Mouse (Mus musculus): ENCODE measurements around the gene Tmem263. TPM values are rescaled to one million over a fixed set of nuclear protein-coding genes. Genes with fewer than 3 reads are reported as not detected.

Tmem263 gene
- polyA plus RNA-seq, 1 experiment from 2014 or later, result 48.9 TPM

DNA sequence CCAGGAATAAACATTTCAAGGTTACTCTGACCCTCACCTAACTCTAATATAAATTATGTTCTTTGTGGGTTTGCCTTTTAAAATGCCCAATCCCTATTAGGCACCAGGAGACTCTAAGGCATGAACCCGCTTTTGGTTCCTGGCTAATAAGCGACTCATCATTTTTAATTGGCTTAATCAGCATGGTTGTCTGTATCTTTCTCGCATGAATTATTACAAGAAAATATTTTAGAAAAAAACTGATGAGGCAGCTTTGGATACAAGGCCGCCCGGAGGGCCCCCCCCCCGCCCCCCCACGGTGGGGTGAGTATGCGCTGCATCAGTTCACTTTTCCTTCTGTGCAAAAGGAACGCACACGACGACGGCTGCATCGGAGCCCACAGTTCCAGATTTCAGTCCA lies 62.4 kb downstream of the Tmem263 start:
- Histone ChIP-seq H3K4me2 (ENCODE audit: low read depth, low read length) (no peak overlapping the region), H3K27ac (ENCODE audit: low read length) (no peak overlapping the region), H3K27me3 (replicated peaks; ENCODE audit: control insufficient read depth, insufficient read depth, low read length) (no peaks in the 10 kb centered on the region), H3K4me3 (ENCODE audit: low read length) (no peak overlapping the region), H3K4me1 (ENCODE audit: control insufficient read depth, insufficient read depth, low read length) (no peaks in the 10 kb centered on the region), H3K9me3 (ENCODE audit: control insufficient read depth, low read length) (no peaks in the 10 kb centered on the region), H3K9ac (ENCODE audit: low read depth, low read length) (no peak overlapping the region), H3K36me3 (ENCODE audit: control insufficient read depth, insufficient read depth, low read length) (no peaks in the 10 kb centered on the region)
- no peak for ATAC-seq
- WGBS, result 91% methylated on average over 13 of the region's 13 CpGs

DNA sequence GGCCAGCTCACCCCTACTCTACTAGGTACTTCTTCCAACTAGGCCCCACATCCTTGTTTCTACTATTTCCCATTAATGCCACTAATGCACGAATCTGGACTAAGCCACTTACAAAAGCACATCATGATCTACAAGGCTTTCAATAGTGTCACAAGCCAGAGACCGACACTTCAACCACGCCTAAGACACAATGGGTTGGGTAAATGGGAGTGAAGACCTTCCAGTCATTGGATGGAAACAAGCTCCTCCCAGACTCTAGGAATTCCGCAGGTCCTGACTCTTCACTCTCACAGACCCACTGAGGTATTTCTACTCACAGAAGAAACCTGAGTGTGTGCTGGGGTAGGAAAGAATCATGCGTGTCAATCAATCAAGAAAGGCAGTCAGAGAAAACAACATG lies 62.9 kb downstream of the Tmem263 start:
- ATAC-seq, result no peak
- no peak overlapping the region for H3K4me2 ChIP-seq (ENCODE audit: low read depth, low read length)
- no peaks in the 10 kb centered on the region for H3K9me3 ChIP-seq (ENCODE audit: control insufficient read depth, low read length)
- no peak overlapping the region for H3K4me3 ChIP-seq (ENCODE audit: low read length)
- no peaks in the 10 kb centered on the region for H3K36me3 ChIP-seq (ENCODE audit: control insufficient read depth, insufficient read depth, low read length)
- WGBS, result 92% methylated on average over 5 of the region's 5 CpGs
- H3K4me1 ChIP-seq (ENCODE audit: control insufficient read depth, insufficient read depth, low read length), result no peaks in the 10 kb centered on the region
- no peaks in the 10 kb centered on the region for H3K27me3 ChIP-seq (replicated peaks; ENCODE audit: control insufficient read depth, insufficient read depth, low read length)
- no peak overlapping the region for H3K27ac ChIP-seq (ENCODE audit: low read length)
- no peak overlapping the region for H3K9ac ChIP-seq (ENCODE audit: low read depth, low read length)

Other genes with a start within 250 kb of the Tmem263 start
- 14.1 and 15.5 TPM in 2 replicates for gene Ric8b, start 185.0 kb upstream of the Tmem263 start, polyA plus RNA-seq (2015; fragmentation: Nextera tagmentation; extraction: Ambion mirVana)
- 0.26 and 0.45 TPM in 2 replicates for gene Fhl4, start 132 bp upstream of the Tmem263 start, polyA plus RNA-seq (2015; fragmentation: Nextera tagmentation; extraction: Ambion mirVana)
- 19.5 and 20.6 TPM in 2 replicates for gene Mterf2, start 25.4 kb downstream of the Tmem263 start, polyA plus RNA-seq (2015; fragmentation: Nextera tagmentation; extraction: Ambion mirVana)
- 23.9 and 24.0 TPM in 2 replicates for gene Cry1, start 82.4 kb downstream of the Tmem263 start, polyA plus RNA-seq (2015; fragmentation: Nextera tagmentation; extraction: Ambion mirVana)

Data from intestine, embryonic 16.5 days (tissue).